Mouse (Mus musculus) heart, postnatal 0 days (tissue): ENCODE measurements at regions not wholly inside any gene's neighbourhood (a gene's known extent, or its start where the extent isn't known, plus 50 kb on each side); places are given as distances from the start of the nearest gene placed in this dataset.
"Not testable (repeated sequence)": the region's sequence is repeated elsewhere in the genome, so short reads cannot be mapped to it uniquely, and the experiment has no call there.

Source experiments
- ATAC-seq: fragments of 200-750 bp; cut with Nextera tagmentation; 2 replicates; pipeline ENCODE4 v1.8.0; 2017; ENCODE audit warnings: low read depth, moderate number of reproducible peaks, moderate library complexity; ENCODE audit not compliant: insufficient read depth
- DNase-seq: peaks from one replicate; pipeline ENCODE4 v3.0.0-alpha.2; 2016; ENCODE audit warnings: low spot score
- H3K27ac ChIP-seq: fragments of 300-500 bp; sonication (generic); 2 replicates; pipeline ENCODE4 v1.5.1; 2014; ENCODE audit warnings: low read depth, mild to moderate bottlenecking
- H3K27me3 ChIP-seq: fragments of 300-500 bp; sonication (generic); 2 replicates; pipeline ENCODE4 v1.6.1; 2014; ENCODE audit warnings: low read length, mixed read lengths; ENCODE audit not compliant: control insufficient read depth, insufficient read depth
- H3K36me3 ChIP-seq: fragments of 300-500 bp; sonication (generic); replicated peaks from 2 replicates; pipeline ENCODE4 v1.6.1; 2014; ENCODE audit warnings: low read length, mixed read lengths; ENCODE audit not compliant: control insufficient read depth, insufficient read depth
- H3K4me1 ChIP-seq: fragments of 300-500 bp; sonication (generic); 2 replicates; pipeline ENCODE4 v1.6.1; 2014; ENCODE audit warnings: antibody characterized with exemption; ENCODE audit not compliant: control insufficient read depth, insufficient read depth
- H3K4me2 ChIP-seq: fragments of 300-500 bp; sonication (generic); 2 replicates; pipeline ENCODE4 v1.6.1; 2014; ENCODE audit warnings: low read depth, mild to moderate bottlenecking, low read length, moderate library complexity
- H3K4me3 ChIP-seq: fragments of 300-500 bp; sonication (generic); 2 replicates; pipeline ENCODE4 v1.5.1; 2014; ENCODE audit warnings: low read depth, low read length
- H3K9ac ChIP-seq: fragments of 300-500 bp; sonication (generic); replicated peaks from 2 replicates; pipeline ENCODE4 v1.6.1; 2014; ENCODE audit warnings: low read depth, low read length, mixed read lengths
- H3K9me3 ChIP-seq: fragments of 300-500 bp; sonication (generic); replicated peaks from 2 replicates; pipeline ENCODE4 v1.6.1; 2016; ENCODE audit warnings: low read length; ENCODE audit not compliant: control insufficient read depth
- CTCF ChIP-seq: IDR thresholded peaks from 2 replicates; pipeline ENCODE4 v1.5.1; 2016; ENCODE audit warnings: antibody characterized with exemption, control low read depth, low read depth
- EP300 ChIP-seq: IDR thresholded peaks from 2 replicates; pipeline ENCODE4 v1.6.1; 2016; ENCODE audit warnings: antibody characterized with exemption, low read depth
- WGBS: fragments of 180-500 bp; shearing (Covaris S2); extraction: QIAGEN DNeasy Blood & Tissue Kit; methylation state at CpG from one replicate; pipeline ENCODE4 v1.1.7; 2014; 5-methylcytosine and 5-hydroxymethylcytosine counted together

DNA sequence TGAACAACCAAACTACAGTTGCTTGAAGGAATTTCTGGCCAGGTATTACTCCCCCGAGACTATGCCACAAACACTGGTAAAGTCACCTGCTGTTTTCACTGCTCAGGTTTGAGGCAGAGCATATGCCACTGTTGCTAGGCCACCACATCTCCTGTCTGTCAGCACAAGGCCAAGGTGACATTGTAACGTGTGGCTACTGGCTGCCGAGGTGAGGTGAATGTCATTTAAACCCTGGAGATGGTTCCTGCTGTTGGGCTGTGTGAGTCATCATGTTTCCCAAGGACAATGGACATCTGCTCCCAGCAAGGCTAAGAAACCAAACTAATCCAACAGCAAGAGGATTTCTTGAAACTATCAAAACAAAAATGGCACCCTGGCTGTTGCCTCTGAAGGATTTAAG lies 67.2 kb upstream of the Zcchc2 start:
- Histone ChIP-seq H3K27ac (no peak overlapping the region), H3K9me3 (no peaks in the 10 kb centered on the region), H3K4me1 (peaks cover 2% of the 10 kb centered on the region; the same call in 1 of the 2 replicates), H3K4me2 (no peak overlapping the region), H3K27me3 (no peaks in the 10 kb centered on the region), H3K36me3 (no peaks in the 10 kb centered on the region), H3K9ac (no peak overlapping the region), H3K4me3 (no peak overlapping the region)
- DNase-seq (no peak), ATAC-seq (0 out of 2 replicates have a peak, but pooled peaks have one; percentile 39)
- WGBS, result 43% methylated on average over 3 of the region's 3 CpGs
- TF ChIP-seq EP300, result no peak
- no peak for TF ChIP-seq CTCF

GRCm38 (mm10) chr1:105925617-105926370 lies 64.4 kb upstream of the Zcchc2 start:
- Histone ChIP-seq H3K9ac (no peak overlapping the region), H3K36me3 (no peaks in the 10 kb centered on the region), H3K9me3 (no peaks in the 10 kb centered on the region), H3K4me3 (no peak overlapping the region), H3K4me2 (no peak overlapping the region), H3K27ac (peak overlapping the region; percentile 30; the same call in 1 of the 2 replicates), H3K4me1 (peaks cover 2% of the 10 kb centered on the region; the same call in 1 of the 2 replicates), H3K27me3 (no peaks in the 10 kb centered on the region)
- 54% methylated on average over 3 of the region's 3 CpGs for WGBS
- no peak for TF ChIP-seq EP300
- TF ChIP-seq CTCF, result no peak
- no peak; the same call in 1 of the 2 replicates for ATAC-seq
- no peak for DNase-seq

DNA sequence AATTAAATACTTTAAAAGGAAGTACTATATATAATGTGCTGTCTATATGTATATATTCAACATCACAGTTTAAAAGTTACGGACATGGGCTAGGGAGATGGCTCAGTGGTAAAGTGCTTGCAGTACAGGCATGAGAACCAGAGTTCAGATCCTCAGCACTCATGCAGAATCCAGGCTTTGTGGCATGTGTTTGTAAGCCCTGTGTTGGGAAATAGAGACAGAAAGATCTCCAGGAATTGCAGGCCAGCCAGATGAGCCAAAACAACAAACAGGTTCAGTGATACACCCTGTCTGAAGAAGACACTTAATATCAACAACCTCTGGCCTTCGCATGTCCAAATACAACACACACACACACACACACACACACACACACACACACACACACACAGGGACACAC lies 63.3 kb upstream of the Zcchc2 start:
- ATAC-seq (no peak), DNase-seq (no peak)
- Histone ChIP-seq H3K9ac (no peak overlapping the region), H3K27ac (no peak overlapping the region), H3K9me3 (no peaks in the 10 kb centered on the region), H3K27me3 (no peaks in the 10 kb centered on the region), H3K4me2 (no peak overlapping the region), H3K36me3 (no peaks in the 10 kb centered on the region), H3K4me3 (no peak overlapping the region), H3K4me1 (peaks cover 2% of the 10 kb centered on the region; the same call in 1 of the 2 replicates)
- TF ChIP-seq EP300 (no peak), CTCF (no peak)
- WGBS, result 97% methylated on average over 2 of the region's 2 CpGs

DNA sequence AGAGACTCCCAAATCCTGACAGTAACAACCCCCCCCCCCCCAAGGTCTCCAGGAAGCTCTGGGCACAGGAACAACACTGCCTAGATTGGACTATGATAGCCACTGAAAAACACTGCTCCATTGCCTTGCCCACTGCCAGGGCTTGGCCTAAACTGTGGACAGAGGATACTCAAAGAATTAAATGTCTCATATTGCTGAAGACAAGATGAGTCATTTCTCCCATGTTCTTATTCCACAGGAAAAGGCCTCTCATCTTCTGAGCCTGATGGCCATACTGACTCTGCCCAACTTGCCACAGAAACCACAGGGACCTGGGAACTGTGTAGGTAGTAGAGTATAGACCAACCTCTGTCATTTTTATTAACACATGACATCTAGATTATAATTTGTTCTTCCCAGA lies 59.4 kb upstream of the Zcchc2 start:
- H3K4me1 ChIP-seq, result no peaks in the 10 kb centered on the region
- H3K27ac ChIP-seq, result no peak overlapping the region
- no peaks in the 10 kb centered on the region for H3K27me3 ChIP-seq
- no peak overlapping the region for H3K4me3 ChIP-seq
- ATAC-seq (no peak), DNase-seq (no peak)
- H3K36me3 ChIP-seq, result no peaks in the 10 kb centered on the region
- TF ChIP-seq CTCF (no peak), EP300 (no peak)
- no peak overlapping the region for H3K4me2 ChIP-seq
- no peak overlapping the region for H3K9ac ChIP-seq
- no peaks in the 10 kb centered on the region for H3K9me3 ChIP-seq

- not testable (repeated sequence) for H3K4me3 ChIP-seq, H3K4me2 ChIP-seq, H3K9me3 ChIP-seq, DNase-seq, H3K9ac ChIP-seq, H3K27ac ChIP-seq, H3K4me1 ChIP-seq, H3K36me3 ChIP-seq, H3K27me3 ChIP-seq, ATAC-seq
- WGBS, result 84% methylated on average over 2 of the region's 2 CpGs
Measured at GRCm38 (mm10) chr1:105934171-105934570, 56.0 kb upstream of the Zcchc2 start.
